Mouse (Mus musculus) gastrocnemius, adult 18-20 months (tissue): ENCODE data around the gene Tnfsf9. TPM values are rescaled to one million over a fixed set of nuclear protein-coding genes. Genes with fewer than 3 reads are reported as not detected.
"Not testable (repeated sequence)": the region's sequence is repeated elsewhere in the genome, so short reads cannot be mapped to it uniquely, and the experiment has no call there.

Experiments
- DNase-seq: peaks from one replicate; pipeline ENCODE4 v3.0.0; 2021; ENCODE audit warnings: low spot score
- total RNA-seq, 2 experiments: library from RNA; stranded (reverse); gene quantifications; 2 replicates each; pipeline ENCODE4 v1.2.3; 2021

Gene Tnfsf9
- total RNA-seq, 2 experiments from 2014 or later = 0.57 TPM; not detected in 1

DNA sequence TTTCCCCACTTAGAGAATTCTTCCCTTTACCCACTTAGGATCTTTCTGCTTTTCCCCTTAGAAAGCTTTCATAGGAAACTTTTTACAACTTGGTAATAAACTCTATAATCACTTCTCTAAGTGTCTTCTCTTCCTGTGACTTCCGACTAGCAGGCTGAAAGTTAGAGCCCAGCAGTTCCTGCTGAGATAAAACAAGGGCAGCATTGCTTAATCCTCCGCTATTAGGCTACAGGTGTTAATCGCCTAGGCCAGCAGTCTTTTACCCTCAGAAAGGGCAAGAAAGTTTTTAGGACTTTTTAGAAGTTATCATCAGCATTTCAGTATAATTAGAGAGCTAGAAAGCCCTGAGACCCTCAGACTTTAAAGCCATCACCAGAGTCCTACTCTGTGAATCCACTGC is 28.9 kb downstream of the Tnfsf9 start:
- DNase-seq = not testable (repeated sequence)

- DNase-seq = no peak
Observed at GRCm38 (mm10) chr17:57134693-57135092, 29.6 kb downstream of the Tnfsf9 start.

DNA sequence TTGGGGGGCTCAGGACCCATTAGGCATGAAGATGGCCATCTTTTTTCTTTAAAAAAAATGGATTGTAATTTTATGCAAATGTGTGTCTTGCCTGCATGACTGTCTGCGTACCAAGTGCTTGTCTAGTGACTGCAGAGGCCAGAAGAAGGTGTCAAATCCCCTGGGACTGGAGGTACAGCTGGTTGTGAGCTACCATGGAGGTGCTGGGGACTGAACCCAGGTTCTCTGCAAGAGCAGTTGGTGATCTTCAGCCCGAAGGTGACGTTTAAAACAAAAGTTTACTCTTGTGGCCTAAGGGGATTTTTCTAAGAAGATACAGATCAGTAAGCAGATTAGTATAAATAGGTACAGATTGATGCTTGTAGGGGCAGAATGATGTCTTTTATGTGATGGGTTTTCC is 30.5 kb downstream of the Tnfsf9 start:
- no peak for DNase-seq

DNA sequence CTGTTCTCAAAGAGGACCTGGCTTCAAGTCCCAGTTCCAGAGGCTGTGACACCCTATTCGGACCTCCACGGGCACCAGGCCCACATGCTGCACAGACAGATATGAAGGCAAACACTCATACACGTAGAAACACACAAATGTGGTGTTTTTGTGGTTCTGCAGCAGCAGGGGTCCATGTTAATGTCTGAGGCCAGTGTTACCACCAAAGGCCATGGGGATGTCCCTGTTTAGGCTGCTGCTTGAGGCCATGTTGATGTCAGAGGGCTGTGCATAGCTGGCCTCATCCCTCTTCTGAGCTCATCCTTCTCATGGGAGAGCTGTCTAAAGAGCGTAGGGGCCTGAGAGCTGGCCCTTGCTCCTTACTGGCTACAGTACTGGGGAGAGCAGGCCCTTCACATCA is 33.6 kb downstream of the Tnfsf9 start:
- no peak for DNase-seq

DNA sequence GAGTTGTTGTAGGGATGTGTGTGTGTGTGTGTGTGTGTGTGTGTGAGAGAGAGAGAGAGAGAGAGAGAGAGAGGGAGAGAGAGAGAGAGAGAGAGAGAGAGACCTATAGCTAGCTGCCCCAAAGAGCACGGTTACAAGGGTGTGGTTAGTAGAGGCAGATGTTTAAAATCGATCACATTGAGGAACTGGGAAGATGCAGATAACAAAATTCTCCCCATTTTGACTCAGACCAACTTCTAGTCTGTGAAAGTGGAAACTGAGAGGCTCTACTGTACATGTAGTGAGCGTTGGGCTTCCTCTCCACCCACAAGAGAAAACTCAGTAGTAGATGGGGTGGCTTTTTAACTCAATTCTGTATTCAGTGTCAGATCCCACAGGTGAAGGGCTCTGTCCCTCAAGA is 34.6 kb downstream of the Tnfsf9 start:
- no peak for DNase-seq

- DNase-seq = no peak
Observed at GRCm38 (mm10) chr17:57143704-57144103, 38.6 kb downstream of the Tnfsf9 start.

- DNase-seq = no peak
Observed at GRCm38 (mm10) chr17:57145115-57145514, 40.0 kb downstream of the Tnfsf9 start.

DNA sequence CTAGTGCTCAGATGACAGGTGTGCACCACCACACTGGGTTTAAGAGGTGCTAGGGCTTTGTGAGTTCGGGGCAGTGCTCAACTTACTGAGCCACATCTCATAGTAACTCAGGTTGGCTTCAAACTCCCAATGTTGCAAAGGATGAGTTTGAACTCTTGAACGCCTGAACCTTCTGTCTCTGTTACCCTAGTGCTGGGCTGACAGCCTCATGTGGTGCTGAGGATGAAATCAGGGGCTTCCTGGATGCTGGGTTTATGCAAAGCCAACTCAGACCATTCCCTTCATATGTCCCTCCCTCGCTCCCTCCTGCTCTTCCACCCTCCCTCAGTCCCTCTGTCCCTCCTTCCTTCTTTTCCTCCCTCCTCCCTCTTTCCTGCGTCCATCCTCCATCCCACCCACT is 43.2 kb downstream of the Tnfsf9 start:
- DNase-seq = no peak

GRCm38 (mm10) chr17:57148994-57149803 is 44.1 kb downstream of the Tnfsf9 start, which contains the start of gene Cd70:
Cd70 (minus strand) TSS chr17:57149777.
- no peak for DNase-seq

DNA sequence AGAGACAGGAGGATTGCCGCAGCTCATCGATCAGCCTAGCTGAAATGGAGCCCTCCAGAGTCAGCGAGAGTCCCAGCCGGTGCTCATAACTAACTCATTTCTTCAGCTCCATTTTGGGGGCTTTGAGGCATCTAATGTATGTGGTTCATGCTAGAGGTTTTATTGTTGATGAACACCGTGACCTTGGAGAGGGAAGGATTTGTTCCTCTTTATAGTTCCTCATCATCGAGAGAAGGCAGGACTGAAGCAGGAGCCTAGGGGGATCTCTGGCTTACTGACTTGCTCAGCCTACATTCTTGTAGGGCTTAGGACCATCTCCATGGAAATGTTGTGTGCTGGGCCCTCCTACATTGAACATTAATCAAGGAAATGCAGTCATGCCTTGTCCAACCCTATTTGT is 47.9 kb downstream of the Tnfsf9 start:
- no peak for DNase-seq

DNA sequence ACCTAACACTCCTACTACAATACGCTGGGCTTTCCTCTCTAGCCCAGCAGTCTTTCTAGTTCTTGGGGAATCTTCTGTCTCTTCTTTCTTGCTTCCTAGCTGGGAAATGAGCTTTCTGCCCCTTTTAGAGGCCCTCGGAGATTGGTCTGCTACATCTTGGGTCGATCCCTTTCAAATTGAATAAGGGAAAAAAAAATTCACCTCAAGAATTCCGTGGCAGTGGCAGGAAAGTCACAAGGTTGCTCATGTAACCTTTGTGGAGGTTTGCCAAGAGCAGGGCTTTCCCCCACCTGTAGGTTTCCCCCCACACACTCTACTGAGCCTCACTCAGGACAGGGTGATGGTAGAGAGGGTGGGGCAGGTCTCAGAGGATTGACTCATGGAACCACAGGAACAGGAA is 48.7 kb downstream of the Tnfsf9 start:
- DNase-seq = no peak

Other genes with a start within 250 kb of the Tnfsf9 start
- gene Acsbg2, start 230.9 kb upstream of the Tnfsf9 start, total RNA-seq = not detected
- gene 1700061G19Rik, start 229.8 kb upstream of the Tnfsf9 start, total RNA-seq = not detected
- 10 to 100 TPM; 22.0 to 22.2 TPM for gene Mllt1, start 169.9 kb upstream of the Tnfsf9 start, total RNA-seq
- gene Acer1, start 123.2 kb upstream of the Tnfsf9 start, total RNA-seq = not detected
- 10 to 100 TPM; 36.9 to 38.3 TPM for gene Clpp, start 115.0 kb upstream of the Tnfsf9 start, total RNA-seq
- gene Alkbh7, start 108.0 kb upstream of the Tnfsf9 start, total RNA-seq = 10 to 100 TPM; 26.9 to 27.9 TPM
- not detected for gene Pspn, start 105.3 kb upstream of the Tnfsf9 start, total RNA-seq
- 10 to 100 TPM; 17.1 to 19.0 TPM for gene Gtf2f1, start 94.0 kb upstream of the Tnfsf9 start, total RNA-seq
- gene Gm17949, start 93.9 kb upstream of the Tnfsf9 start, total RNA-seq = not detected
- gene Khsrp, start 73.8 kb upstream of the Tnfsf9 start, total RNA-seq = 10 to 100 TPM; 25.9 to 27.4 TPM
- gene Slc25a41, start 63.7 kb upstream of the Tnfsf9 start, total RNA-seq = not detected
- gene Crb3, start 46.2 kb upstream of the Tnfsf9 start, total RNA-seq = under 1 TPM in 1 of 2 experiments, not detected in 1; 0.31 TPM
- 10 to 100 TPM; 34.1 to 40.3 TPM for gene Slc25a23, start 45.5 kb upstream of the Tnfsf9 start, total RNA-seq
- gene Dennd1c, start 26.8 kb upstream of the Tnfsf9 start, total RNA-seq = under 1 TPM; 0.21 to 0.46 TPM
- 1 to 10 TPM in 1 of 2 experiments, under 1 TPM in 1; 0.78 to 1.1 TPM for gene Tubb4a, start 17.5 kb upstream of the Tnfsf9 start, total RNA-seq
- not detected for gene Cd70, start 44.5 kb downstream of the Tnfsf9 start, total RNA-seq
- not detected for gene Tnfsf14, start 88.9 kb downstream of the Tnfsf9 start, total RNA-seq
- 10 to 100 TPM; 23.2 to 26.2 TPM for gene C3, start 122.8 kb downstream of the Tnfsf9 start, total RNA-seq
- 10 to 100 TPM; 22.6 to 25.4 TPM for gene Gpr108, start 143.1 kb downstream of the Tnfsf9 start, total RNA-seq
- 100 to 1,000 TPM; 142 to 174 TPM for gene Trip10, start 144.1 kb downstream of the Tnfsf9 start, total RNA-seq
- gene Vav1, start 173.8 kb downstream of the Tnfsf9 start, total RNA-seq = under 1 TPM; 0.32 to 0.71 TPM